Mouse (Mus musculus): Measurements from ENCODE around the gene Tagln2. TPM values are rescaled to one million over a fixed set of nuclear protein-coding genes. Genes with fewer than 3 reads are reported as not detected.

The Tagln2 gene
- polyA plus RNA-seq, 1 experiment: 286 TPM

DNA sequence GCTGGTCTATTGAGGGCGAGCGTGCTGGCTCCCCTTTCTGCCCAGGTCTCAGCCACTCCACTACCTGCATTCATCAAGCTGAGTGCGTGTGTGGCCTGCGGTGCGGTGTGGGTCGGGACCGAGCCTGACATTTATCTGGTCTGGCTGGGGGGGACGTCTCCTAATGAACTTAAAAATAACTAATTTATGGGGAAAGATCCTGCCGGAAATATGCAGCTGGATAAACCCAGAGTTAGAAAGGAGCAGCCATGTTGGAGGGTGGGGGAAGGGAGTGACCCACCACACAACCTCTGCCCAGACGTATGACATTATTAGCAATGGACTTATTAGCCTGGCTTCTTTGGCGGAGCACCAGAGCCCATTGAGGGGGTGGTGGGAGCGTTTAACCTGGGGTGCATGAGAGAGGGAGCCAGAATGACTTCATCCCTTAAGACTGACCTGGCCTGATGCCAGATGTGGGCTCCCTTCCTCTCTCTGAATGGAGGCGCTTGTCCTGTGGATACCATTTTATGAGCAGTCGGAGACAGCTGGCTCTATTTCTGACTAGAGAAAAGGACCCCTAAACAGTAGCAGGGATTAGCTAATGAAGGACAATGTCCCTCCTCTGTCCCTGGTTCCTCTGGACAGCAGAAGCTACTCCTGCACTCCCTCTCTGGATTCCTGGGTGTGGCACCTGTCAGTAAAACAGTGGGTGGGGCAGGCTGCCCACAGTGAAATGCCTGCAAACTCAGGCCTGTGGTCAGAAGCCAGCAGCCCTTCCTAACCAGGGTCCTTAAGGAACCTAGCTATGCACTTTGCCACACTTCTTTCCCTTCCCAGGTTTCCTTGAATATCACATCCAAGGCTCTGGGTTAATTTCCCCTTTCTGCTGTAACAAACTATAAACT lies 3.5 kb downstream of the Tagln2 start:
- no peaks in the 10 kb centered on the region for H3K27me3 ChIP-seq (replicated peaks; ENCODE audit: control insufficient read depth, insufficient read depth, low read length)
- peak overlapping the region; percentile 75 for H3K4me3 ChIP-seq (ENCODE audit: insufficient read depth, low read depth, low read length)
- peaks cover 25% of the 10 kb centered on the region for H3K4me1 ChIP-seq (ENCODE audit: control insufficient read depth, insufficient read depth, low read length)
- TF ChIP-seq CTCF (conservative IDR thresholded peaks at IDR 0.05; ENCODE audit: insufficient read depth, insufficient read length, low read depth, low read length): no peak
- no peak for TF ChIP-seq POLR2A (IDR thresholded peaks at IDR 0.05; ENCODE audit: low read depth, low read length)
- DNase-seq: peak; percentile 58
- H3K27ac ChIP-seq (ENCODE audit: insufficient read depth, low read depth, low read length): peak overlapping the region; percentile 52
- H3K36me3 ChIP-seq (ENCODE audit: control insufficient read depth, insufficient read depth, low read length): peaks cover 2% of the 10 kb centered on the region; the same call in 1 of the 2 replicates
- WGBS: 13% methylated on average over 14 of the region's 14 CpGs

GRCm38 (mm10) chr1:172504756-172505155 lies 4.9 kb downstream of the Tagln2 start:
- DNase-seq: no peak
- Histone ChIP-seq H3K4me1 (ENCODE audit: control insufficient read depth, insufficient read depth, low read length) (peaks cover 33% of the 10 kb centered on the region), H3K27ac (ENCODE audit: insufficient read depth, low read depth, low read length) (no peak overlapping the region), H3K4me3 (ENCODE audit: insufficient read depth, low read depth, low read length) (no peak overlapping the region), H3K36me3 (ENCODE audit: control insufficient read depth, insufficient read depth, low read length) (peaks cover 2% of the 10 kb centered on the region; the same call in 1 of the 2 replicates), H3K27me3 (replicated peaks; ENCODE audit: control insufficient read depth, insufficient read depth, low read length) (no peaks in the 10 kb centered on the region)
- no peak for TF ChIP-seq POLR2A (IDR thresholded peaks at IDR 0.05; ENCODE audit: low read depth, low read length)
- TF ChIP-seq CTCF (conservative IDR thresholded peaks at IDR 0.05; ENCODE audit: insufficient read depth, insufficient read length, low read depth, low read length): no peak
- 76% methylated on average over 8 of the region's 8 CpGs for WGBS

- no peak for DNase-seq
- no peak for TF ChIP-seq CTCF (conservative IDR thresholded peaks at IDR 0.05; ENCODE audit: insufficient read depth, insufficient read length, low read depth, low read length)
- TF ChIP-seq POLR2A (IDR thresholded peaks at IDR 0.05; ENCODE audit: low read depth, low read length): no peak
- peaks cover 2% of the 10 kb centered on the region; the same call in 1 of the 2 replicates for H3K36me3 ChIP-seq (ENCODE audit: control insufficient read depth, insufficient read depth, low read length)
- H3K27ac ChIP-seq (ENCODE audit: insufficient read depth, low read depth, low read length): no peak overlapping the region
- peaks cover 34% of the 10 kb centered on the region for H3K4me1 ChIP-seq (ENCODE audit: control insufficient read depth, insufficient read depth, low read length)
- no peaks in the 10 kb centered on the region for H3K27me3 ChIP-seq (replicated peaks; ENCODE audit: control insufficient read depth, insufficient read depth, low read length)
- no peak overlapping the region for H3K4me3 ChIP-seq (ENCODE audit: insufficient read depth, low read depth, low read length)
- WGBS: 62% methylated on average over 5 of the region's 5 CpGs
Observed at GRCm38 (mm10) chr1:172507001-172507400, 7.2 kb downstream of the Tagln2 start.

- peak; percentile 76 for DNase-seq
- Histone ChIP-seq H3K36me3 (ENCODE audit: control insufficient read depth, insufficient read depth, low read length) (peaks cover 2% of the 10 kb centered on the region; the same call in 1 of the 2 replicates), H3K27ac (ENCODE audit: insufficient read depth, low read depth, low read length) (no peak overlapping the region), H3K4me1 (ENCODE audit: control insufficient read depth, insufficient read depth, low read length) (peaks cover 27% of the 10 kb centered on the region), H3K4me3 (ENCODE audit: insufficient read depth, low read depth, low read length) (no peak overlapping the region), H3K27me3 (replicated peaks; ENCODE audit: control insufficient read depth, insufficient read depth, low read length) (no peaks in the 10 kb centered on the region)
- WGBS: 71% methylated on average over 3 of the region's 3 CpGs
- TF ChIP-seq POLR2A (IDR thresholded peaks at IDR 0.05; ENCODE audit: low read depth, low read length) (no peak), CTCF (conservative IDR thresholded peaks at IDR 0.05; ENCODE audit: insufficient read depth, insufficient read length, low read depth, low read length) (no peak)
Observed at GRCm38 (mm10) chr1:172507701-172508100, 7.9 kb downstream of the Tagln2 start.

DNA sequence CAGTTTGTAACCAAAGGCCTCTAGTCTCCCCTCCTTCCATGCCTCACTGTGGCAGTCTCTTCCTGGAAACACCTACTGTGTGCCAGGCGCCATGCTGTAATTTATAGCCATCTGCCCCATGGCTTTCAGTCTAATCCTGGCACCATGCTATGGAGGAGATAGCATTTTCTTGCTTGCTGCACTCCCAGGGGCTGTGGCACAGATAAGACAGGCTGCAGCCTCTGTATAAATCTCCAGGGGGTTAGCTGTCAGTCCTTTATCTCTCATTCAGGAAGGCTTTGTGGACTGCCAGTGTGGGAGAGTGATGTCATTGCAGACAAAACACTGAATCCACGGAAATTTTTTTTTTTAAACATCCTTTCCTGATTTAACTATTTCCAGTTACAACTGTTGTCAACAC lies 8.3 kb downstream of the Tagln2 start:
- no peak for TF ChIP-seq CTCF (conservative IDR thresholded peaks at IDR 0.05; ENCODE audit: insufficient read depth, insufficient read length, low read depth, low read length)
- TF ChIP-seq POLR2A (IDR thresholded peaks at IDR 0.05; ENCODE audit: low read depth, low read length): no peak
- H3K36me3 ChIP-seq (ENCODE audit: control insufficient read depth, insufficient read depth, low read length): peaks cover 2% of the 10 kb centered on the region; the same call in 1 of the 2 replicates
- H3K4me1 ChIP-seq (ENCODE audit: control insufficient read depth, insufficient read depth, low read length): peaks cover 24% of the 10 kb centered on the region
- H3K4me3 ChIP-seq (ENCODE audit: insufficient read depth, low read depth, low read length): no peak overlapping the region
- no peak overlapping the region for H3K27ac ChIP-seq (ENCODE audit: insufficient read depth, low read depth, low read length)
- no peaks in the 10 kb centered on the region for H3K27me3 ChIP-seq (replicated peaks; ENCODE audit: control insufficient read depth, insufficient read depth, low read length)
- no peak for DNase-seq
- WGBS: 64% methylated on average over 2 of the region's 2 CpGs

- Histone ChIP-seq H3K27me3 (replicated peaks; ENCODE audit: control insufficient read depth, insufficient read depth, low read length) (no peaks in the 10 kb centered on the region), H3K36me3 (ENCODE audit: control insufficient read depth, insufficient read depth, low read length) (peaks cover 2% of the 10 kb centered on the region; the same call in 1 of the 2 replicates), H3K4me1 (ENCODE audit: control insufficient read depth, insufficient read depth, low read length) (peaks cover 23% of the 10 kb centered on the region; the same call in 1 of the 2 replicates), H3K4me3 (ENCODE audit: insufficient read depth, low read depth, low read length) (no peak overlapping the region), H3K27ac (ENCODE audit: insufficient read depth, low read depth, low read length) (no peak overlapping the region)
- WGBS: 76% methylated on average over 5 of the region's 5 CpGs
- TF ChIP-seq CTCF (conservative IDR thresholded peaks at IDR 0.05; ENCODE audit: insufficient read depth, insufficient read length, low read depth, low read length): no peak
- TF ChIP-seq POLR2A (IDR thresholded peaks at IDR 0.05; ENCODE audit: low read depth, low read length): no peak
- peak; percentile 36 for DNase-seq
Observed at GRCm38 (mm10) chr1:172509235-172509634, 9.4 kb downstream of the Tagln2 start.

DNA sequence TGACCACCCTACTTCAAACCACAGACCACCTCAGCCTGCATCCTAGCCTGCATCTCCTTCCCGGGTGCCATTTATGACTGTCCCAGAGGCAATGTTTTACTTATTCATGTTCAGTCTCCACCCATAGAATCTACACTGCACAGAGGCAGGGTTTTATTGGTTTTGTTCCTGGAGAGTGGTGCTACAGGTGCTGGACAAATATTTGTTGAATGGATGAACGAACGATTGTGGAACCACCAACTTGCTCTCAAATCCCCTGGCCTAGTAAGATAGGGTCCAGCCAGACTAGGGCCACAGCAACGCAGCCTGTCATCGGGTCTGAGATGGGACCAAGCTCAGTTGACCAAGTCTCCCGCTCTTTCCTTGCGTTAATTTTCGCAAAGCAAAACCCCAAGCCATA lies 10.1 kb downstream of the Tagln2 start:
- peak overlapping the region; percentile 2; the same call in 1 of the 2 replicates for H3K27ac ChIP-seq (ENCODE audit: insufficient read depth, low read depth, low read length)
- TF ChIP-seq CTCF (conservative IDR thresholded peaks at IDR 0.05; ENCODE audit: insufficient read depth, insufficient read length, low read depth, low read length) (no peak), POLR2A (IDR thresholded peaks at IDR 0.05; ENCODE audit: low read depth, low read length) (no peak)
- no peak for DNase-seq
- peaks cover 2% of the 10 kb centered on the region; the same call in 1 of the 2 replicates for H3K36me3 ChIP-seq (ENCODE audit: control insufficient read depth, insufficient read depth, low read length)
- H3K4me1 ChIP-seq (ENCODE audit: control insufficient read depth, insufficient read depth, low read length): peaks cover 26% of the 10 kb centered on the region; the same call in 1 of the 2 replicates
- H3K27me3 ChIP-seq (replicated peaks; ENCODE audit: control insufficient read depth, insufficient read depth, low read length): no peaks in the 10 kb centered on the region
- WGBS: 34% methylated on average over 8 of the region's 8 CpGs
- H3K4me3 ChIP-seq (ENCODE audit: insufficient read depth, low read depth, low read length): no peak overlapping the region

All from kidney, adult 2 months (tissue).